Mouse (Mus musculus) adrenal gland, adult 10 weeks (tissue): ENCODE data around the gene Gm6040. TPM values are rescaled to one million over a fixed set of nuclear protein-coding genes. Genes with fewer than 3 reads are reported as not detected.

Source experiments
- polyA plus RNA-seq: library from polyadenylated mRNA; stranded (reverse); fragments of 350-450 nt; fragmentation: Illumina TruSeq; extraction: RNeasy Lipid Tissue Mini Kit (QIAGEN cat#74804); gene quantifications from one replicate; pipeline ENCODE4 v1.2.3, GENCODE M21; 2014; ENCODE audit warnings: low read depth, low replicate concordance

Gene Gm6040
- not detected for polyA plus RNA-seq

DNA sequence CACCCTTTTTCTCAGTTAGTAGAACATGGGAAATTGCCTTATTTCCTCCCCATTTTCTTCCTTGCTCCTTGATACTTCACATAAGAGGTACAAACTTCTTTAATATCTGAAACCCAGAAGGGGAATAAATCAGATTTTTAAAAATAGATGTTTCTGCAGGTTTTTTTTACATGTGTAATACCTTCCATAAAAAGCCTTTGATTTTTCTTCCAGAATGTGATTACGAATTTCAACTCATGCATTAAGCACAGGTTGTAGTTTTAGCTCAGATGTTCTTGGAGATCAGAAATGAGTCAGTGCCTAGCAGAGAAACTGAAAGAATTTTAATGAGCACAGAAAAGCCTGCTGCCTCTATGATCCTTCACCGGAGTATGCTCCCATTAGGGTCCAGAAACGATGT is at the start of gene Gm6040:
Gene Gm6040, minus strand, starts transcription at position 101 of the 400 bp plus-strand sequence.

DNA sequence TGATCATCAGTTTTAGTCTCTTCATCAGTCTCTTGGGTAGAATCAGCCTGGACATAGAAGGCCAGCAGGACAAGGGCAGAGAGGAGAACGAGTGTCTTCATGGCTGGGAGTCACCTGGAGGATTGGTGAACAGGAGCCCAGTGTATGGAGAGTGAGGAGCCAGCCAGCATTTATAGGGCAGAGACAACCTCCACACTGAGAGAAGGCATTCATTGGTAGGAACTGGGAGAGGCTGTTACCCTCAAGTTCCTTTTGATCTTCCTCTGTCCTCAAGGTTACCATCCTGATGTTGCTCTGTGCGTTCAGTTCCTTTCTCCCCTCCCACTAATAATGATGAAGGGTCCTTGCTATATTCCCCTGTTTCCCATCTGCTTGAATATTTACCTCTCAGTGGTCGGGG is 22.7 kb upstream of the Gm6040 start, which contains the start of gene AY761185:
Gene AY761185, minus strand, starts transcription at position 101 of the 400 bp plus-strand sequence.

DNA sequence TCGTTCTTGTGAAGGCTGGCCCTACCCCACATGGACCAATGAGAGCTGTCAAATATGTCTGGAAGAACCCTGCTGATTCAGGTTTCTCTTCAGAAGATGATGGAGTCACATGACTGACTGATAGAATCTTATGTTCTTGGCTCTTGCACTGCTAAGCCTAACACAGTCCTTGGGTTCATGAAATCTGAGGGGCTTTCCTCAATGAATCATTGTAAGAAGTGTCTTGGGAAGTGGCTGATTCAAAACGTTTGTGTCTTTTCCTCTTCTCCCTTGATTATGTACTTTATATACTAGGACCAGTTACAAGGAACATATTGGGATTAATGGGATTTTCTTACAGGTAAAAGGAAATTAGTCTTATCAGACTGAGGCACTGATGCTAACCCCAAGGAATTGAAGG is 19.3 kb downstream of the Gm6040 start, which contains the start of gene Gm15056:
Gene Gm15056, minus strand, starts transcription at position 101 of the 400 bp plus-strand sequence.

GRCm38 (mm10) chr8:20892369-20892768 is 29.5 kb downstream of the Gm6040 start, which contains the start of gene Defb33:
Gene Defb33, plus strand, starts transcription at chr8:20892669.

Other genes with a start within 250 kb of the Gm6040 start
- gene Defb33, start 29.4 kb downstream of the Gm6040 start, polyA plus RNA-seq: not detected
- gene Gm15056, start 19.4 kb downstream of the Gm6040 start, polyA plus RNA-seq: not detected
- not detected for gene AY761185, start 22.6 kb upstream of the Gm6040 start, polyA plus RNA-seq
- not detected for gene Defa21, start 103.5 kb upstream of the Gm6040 start, polyA plus RNA-seq
- not detected for gene Defa23, start 133.0 kb upstream of the Gm6040 start, polyA plus RNA-seq
- not detected for gene Defa35, start 143.0 kb upstream of the Gm6040 start, polyA plus RNA-seq
- not detected for gene Defa25, start 162.4 kb upstream of the Gm6040 start, polyA plus RNA-seq
- not detected for gene Gm14851, start 174.0 kb upstream of the Gm6040 start, polyA plus RNA-seq
- not detected for gene Defa30, start 212.6 kb upstream of the Gm6040 start, polyA plus RNA-seq
- gene Defa22, start 240.2 kb upstream of the Gm6040 start, polyA plus RNA-seq: not detected